Mouse (Mus musculus): ENCODE data around the gene Thyn1. TPM values are rescaled to one million over a fixed set of nuclear protein-coding genes. Genes with fewer than 3 reads are reported as not detected.

The Thyn1 gene
- 10 to 100 TPM; 24.1 to 28.4 TPM for total RNA-seq (2021)
- long read RNA-seq, experiment 1, transcript Thyn1-203 (7 exons, 775 nt) = major isoform, 5 of 10 reads
- long read RNA-seq, experiment 1, transcript Thyn1-201 (8 exons, 918 nt) = major isoform, 5 of 10 reads
- long read RNA-seq, experiment 1, partial matches to known transcripts = 0 of 10 reads
- long read RNA-seq, experiment 1, other reads (novel, unspliced or antisense) = 0 of 10 reads
- long read RNA-seq, experiment 2, partial matches to known transcripts = 1 of 6 reads
- long read RNA-seq, experiment 2, other reads (novel, unspliced or antisense) = 0 of 6 reads

DNA sequence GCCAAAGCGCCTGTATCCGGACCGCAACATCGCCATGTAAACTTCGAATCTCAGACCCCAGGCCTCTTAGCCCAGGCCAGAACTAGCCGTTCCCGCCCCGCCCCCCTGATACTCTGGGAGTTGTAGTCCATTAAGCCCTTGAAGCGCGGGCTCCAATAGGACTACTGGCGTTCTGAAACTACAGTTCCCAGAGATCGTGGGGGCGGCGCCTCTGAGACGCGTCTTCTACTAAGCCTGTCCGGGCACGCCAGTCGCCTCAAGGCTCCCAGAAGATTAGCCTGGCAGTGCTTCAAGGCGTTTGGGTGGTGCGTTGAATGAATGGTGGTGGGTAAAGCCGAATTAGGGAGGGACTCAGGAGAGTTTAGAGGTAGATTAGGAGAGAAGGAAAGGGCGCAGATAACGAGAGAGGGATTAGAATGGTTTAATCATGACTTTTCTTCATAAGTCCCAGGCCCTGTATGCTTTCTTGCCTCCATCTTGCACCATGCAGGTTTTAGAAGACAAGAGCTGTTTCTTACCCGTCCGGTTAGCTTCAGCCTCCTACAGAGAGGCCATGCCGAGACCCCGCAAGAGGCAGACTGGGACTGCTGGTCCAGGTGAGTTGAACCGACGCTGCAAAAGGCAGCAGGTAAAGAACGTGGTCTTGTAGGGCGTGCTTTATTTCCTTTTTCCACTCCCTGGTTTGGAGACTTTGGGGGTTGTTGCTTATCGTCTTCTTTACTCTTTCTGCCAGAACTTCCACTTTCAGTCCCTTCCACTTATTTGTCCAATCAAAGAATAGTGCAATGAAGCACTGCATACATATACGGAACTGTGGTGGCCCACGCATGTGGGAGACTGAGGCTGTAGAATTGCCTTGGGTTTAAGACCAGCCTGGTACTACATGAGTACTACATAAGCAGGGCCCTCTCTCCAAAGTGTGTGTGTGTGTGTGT lies at the start of gene Thyn1, which contains the start of gene Acad8:
TSS of gene Thyn1 (plus strand) at position 250 of the 935 bp plus-strand sequence.
TSS of gene Acad8 (minus strand) at position 106 of the 935 bp plus-strand sequence.
- peak; percentile 97 for DNase-seq
- intact Hi-C loops (cut with DNase I; ENCODE audit: low total_unique reads) = no loop called here

GRCm38 (mm10) chr9:26977754-26978153 lies 21.8 kb upstream of the Thyn1 start:
- DNase-seq = no peak
- intact Hi-C loops (cut with DNase I; ENCODE audit: low total_unique reads) = no loop called here

- intact Hi-C loops (cut with DNase I; ENCODE audit: low total_unique reads) = no loop called here
- DNase-seq = no peak
These were observed 20.7 kb upstream of the Thyn1 start for GRCm38 (mm10) chr9:26978776-26979175.

- DNase-seq = no peak
- intact Hi-C loops (cut with DNase I; ENCODE audit: low total_unique reads) = no loop called here
These were observed 14.4 kb upstream of the Thyn1 start for GRCm38 (mm10) chr9:26985090-26985613.

GRCm38 (mm10) chr9:26985668-26986277 lies 13.7 kb upstream of the Thyn1 start:
- intact Hi-C loops (cut with DNase I; ENCODE audit: low total_unique reads) = no loop called here
- no peak for DNase-seq

DNA sequence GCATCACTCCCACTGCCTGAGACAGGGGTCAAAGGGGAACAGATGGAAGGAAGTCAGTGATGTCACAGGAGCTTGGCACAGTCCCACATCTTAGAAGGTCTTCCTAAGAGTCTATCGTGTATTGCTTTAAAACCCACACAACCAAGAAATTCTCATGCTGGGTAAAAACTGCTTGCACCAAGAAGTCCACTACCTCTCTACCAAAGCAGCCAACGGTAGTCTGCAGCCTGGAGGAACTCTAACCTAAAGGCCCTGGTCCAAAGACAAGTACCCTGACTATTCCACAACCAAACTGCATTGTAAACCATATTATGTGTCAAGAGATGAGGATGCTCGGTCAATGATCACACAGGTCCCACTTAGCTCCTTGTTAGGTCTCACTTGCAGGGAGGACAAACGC lies 9.3 kb upstream of the Thyn1 start:
- intact Hi-C loops (cut with DNase I; ENCODE audit: low total_unique reads) = no loop called here
- no peak for DNase-seq

- intact Hi-C loops (cut with DNase I; ENCODE audit: low total_unique reads) = no loop called here
- no peak for DNase-seq
These were observed 6.4 kb upstream of the Thyn1 start for GRCm38 (mm10) chr9:26993118-26993517.

DNA sequence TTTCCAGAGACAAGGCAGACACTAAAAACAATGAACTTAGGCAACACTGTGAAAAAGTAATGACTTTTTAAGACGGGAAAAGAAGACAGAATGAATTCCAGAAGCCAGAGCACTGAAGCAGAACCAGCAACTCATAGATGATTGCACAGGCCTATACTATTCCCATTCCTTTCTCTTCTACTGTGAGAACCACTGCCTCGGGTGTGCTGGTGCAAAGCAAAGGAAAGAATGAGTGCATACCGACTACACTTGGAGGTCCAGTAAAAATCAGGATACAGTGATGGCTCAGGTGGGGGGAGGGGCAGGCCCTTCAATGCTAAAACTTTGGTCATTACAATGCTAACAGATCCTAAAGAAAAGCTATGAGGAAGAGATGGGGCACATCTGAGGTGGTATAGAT lies 5.6 kb upstream of the Thyn1 start:
- no peak for DNase-seq
- intact Hi-C loops (cut with DNase I; ENCODE audit: low total_unique reads) = no loop called here

GRCm38 (mm10) chr9:26997062-26997461 lies 2.4 kb upstream of the Thyn1 start:
- intact Hi-C loops (cut with DNase I; ENCODE audit: low total_unique reads) = no loop called here
- DNase-seq = no peak

GRCm38 (mm10) chr9:26997501-26997900 lies 2.0 kb upstream of the Thyn1 start:
- no peak for DNase-seq
- intact Hi-C loops (cut with DNase I; ENCODE audit: low total_unique reads) = no loop called here

DNA sequence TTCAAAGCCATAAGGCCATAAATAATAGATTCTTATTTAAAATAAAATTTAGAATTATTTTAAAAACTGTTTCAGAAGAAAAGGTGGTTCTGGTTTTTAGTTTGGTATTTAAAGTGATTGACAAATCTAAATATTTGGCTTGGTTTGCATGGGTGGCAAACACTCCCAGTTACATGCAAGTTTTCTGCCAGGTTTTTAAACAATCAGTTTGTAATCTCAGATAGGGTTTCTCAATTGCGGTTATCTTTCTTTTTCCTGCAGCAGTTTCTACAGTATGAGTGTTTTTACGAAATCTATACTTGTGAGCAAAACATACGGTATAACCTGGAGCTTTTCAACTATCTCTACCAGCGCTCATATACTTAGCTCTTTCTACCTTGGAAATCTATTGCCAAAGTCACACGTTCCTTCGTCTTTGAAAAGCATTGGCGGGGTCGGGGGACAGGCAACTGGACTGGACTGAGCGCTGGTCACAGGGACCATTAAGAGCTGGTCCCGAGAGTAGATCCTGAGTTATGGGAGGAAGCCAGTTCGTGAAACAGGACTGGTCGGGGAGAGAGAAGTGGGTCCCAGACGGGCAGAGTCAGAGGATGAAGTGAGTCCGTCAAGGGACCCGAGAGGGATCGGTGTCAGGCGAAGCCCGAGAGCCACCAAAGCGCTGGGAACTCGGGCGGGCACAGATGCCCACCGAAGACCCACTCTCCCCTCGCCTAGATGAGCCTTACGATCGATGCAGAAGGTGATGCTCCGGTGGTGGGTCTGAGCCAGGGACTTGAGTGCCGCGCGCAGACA lies 645 bp upstream of the Thyn1 start:
- intact Hi-C loops (cut with DNase I; ENCODE audit: low total_unique reads) = no loop called here
- no peak for DNase-seq

- no peak for DNase-seq
- intact Hi-C loops (cut with DNase I; ENCODE audit: low total_unique reads) = no loop called here
These were observed 5.7 kb downstream of the Thyn1 start for GRCm38 (mm10) chr9:27005231-27005630.

- DNase-seq = no peak
- intact Hi-C loops (cut with DNase I; ENCODE audit: low total_unique reads) = no loop called here
These were observed 6.4 kb downstream of the Thyn1 start for GRCm38 (mm10) chr9:27005933-27006332.

- intact Hi-C loops (cut with DNase I; ENCODE audit: low total_unique reads) = no loop called here
- DNase-seq = no peak
These were observed 7.4 kb downstream of the Thyn1 start for GRCm38 (mm10) chr9:27006866-27007265.

- DNase-seq = no peak
- intact Hi-C loops (cut with DNase I; ENCODE audit: low total_unique reads) = no loop called here
These were observed 9.7 kb downstream of the Thyn1 start for GRCm38 (mm10) chr9:27009231-27009630.

DNA sequence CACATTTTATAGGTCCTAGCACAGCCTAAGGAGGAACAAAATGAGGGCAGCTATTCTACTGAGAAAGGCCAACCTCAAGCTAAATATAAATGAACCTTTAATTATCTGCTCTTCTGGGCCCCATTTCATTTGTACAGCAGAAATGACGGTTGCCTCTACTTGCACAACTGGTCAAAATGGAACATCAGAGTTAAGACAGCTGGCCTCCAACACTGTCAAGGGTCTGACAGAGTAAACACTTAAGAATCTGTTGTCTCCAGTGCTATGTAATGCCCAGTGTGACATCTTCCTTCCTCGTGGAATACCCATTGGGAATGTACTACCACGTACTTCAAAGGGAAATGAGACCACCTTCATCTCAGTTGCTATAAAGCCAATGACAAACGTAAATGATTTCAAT lies 12.1 kb downstream of the Thyn1 start:
- DNase-seq = no peak
- intact Hi-C loops (cut with DNase I; ENCODE audit: low total_unique reads) = no loop called here

GRCm38 (mm10) chr9:27018961-27019360 lies 19.5 kb downstream of the Thyn1 start:
- no peak for DNase-seq
- intact Hi-C loops (cut with DNase I; ENCODE audit: low total_unique reads) = no loop called here

- intact Hi-C loops (cut with DNase I; ENCODE audit: low total_unique reads) = no loop called here
- DNase-seq = no peak
These were observed 24.2 kb downstream of the Thyn1 start for GRCm38 (mm10) chr9:27023681-27024080.

DNA sequence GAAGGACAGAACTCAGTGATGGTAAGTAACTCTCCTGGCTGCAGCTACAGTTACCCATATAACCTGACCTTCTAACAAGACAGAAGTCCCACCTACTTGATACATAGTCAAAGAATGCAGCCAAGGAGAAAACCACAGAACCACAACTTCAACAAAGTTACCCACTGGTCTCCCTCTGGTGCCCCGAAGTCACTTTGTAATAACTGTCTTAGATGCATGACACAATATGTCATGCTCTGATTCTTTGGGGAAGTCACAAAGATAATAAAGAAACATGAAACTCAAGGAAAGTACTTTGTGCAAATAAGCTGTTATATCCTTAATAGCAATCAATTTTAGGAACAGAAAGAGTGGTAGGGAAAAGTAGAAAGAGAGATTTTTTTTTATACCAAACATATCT lies 27.2 kb downstream of the Thyn1 start:
- intact Hi-C loops (cut with DNase I; ENCODE audit: low total_unique reads) = no loop called here
- no peak for DNase-seq
